Mouse (Mus musculus) neural tube, embryonic 15.5 days (tissue): ENCODE measurements around the gene Gm20388. TPM values are rescaled to one million over a fixed set of nuclear protein-coding genes. Genes with fewer than 3 reads are reported as not detected.

Experiments used
- ATAC-seq: fragments of 200-750 bp; cut with Nextera tagmentation; 2 replicates; pipeline ENCODE4 v1.8.0; 2017; ENCODE audit warnings: mild to moderate bottlenecking, moderate TSS enrichment, moderate library complexity; ENCODE audit not compliant: low FRiP score
- H3K27ac ChIP-seq: fragments of 300-500 bp; sonication (generic); replicated peaks from 2 replicates; pipeline ENCODE4 v1.5.1; 2015; ENCODE audit warnings: mild to moderate bottlenecking, inconsistent platforms
- H3K27me3 ChIP-seq: fragments of 300-500 bp; sonication (generic); replicated peaks from 2 replicates; pipeline ENCODE4 v1.6.1; 2015; ENCODE audit warnings: inconsistent platforms
- H3K36me3 ChIP-seq: fragments of 300-500 bp; sonication (generic); 2 replicates; pipeline ENCODE4 v1.6.1; 2015; ENCODE audit warnings: inconsistent platforms
- H3K4me1 ChIP-seq: fragments of 300-500 bp; sonication (generic); 2 replicates; pipeline ENCODE4 v1.6.1; 2015; ENCODE audit warnings: inconsistent platforms
- H3K4me2 ChIP-seq: fragments of 300-500 bp; sonication (generic); 2 replicates; pipeline ENCODE4 v1.6.1; 2015; ENCODE audit warnings: inconsistent platforms, mild to moderate bottlenecking, moderate library complexity
- H3K4me3 ChIP-seq: fragments of 300-500 bp; sonication (generic); replicated peaks from 2 replicates; pipeline ENCODE4 v1.5.1; 2015; ENCODE audit warnings: mild to moderate bottlenecking, inconsistent platforms
- H3K9ac ChIP-seq: fragments of 300-500 bp; sonication (generic); replicated peaks from 2 replicates; pipeline ENCODE4 v1.6.1; 2015; ENCODE audit warnings: mild to moderate bottlenecking, inconsistent platforms
- H3K9me3 ChIP-seq: fragments of 300-500 bp; sonication (generic); replicated peaks from 2 replicates; pipeline ENCODE4 v1.6.1; 2016; ENCODE audit warnings: inconsistent platforms
- WGBS: fragments of 180-500 bp; shearing (Covaris S2); methylation state at CpG from one replicate; pipeline ENCODE4 v1.1.7; 2015; ENCODE audit warnings: mixed read lengths; 5-methylcytosine and 5-hydroxymethylcytosine counted together
- polyA plus RNA-seq: library from polyadenylated mRNA; unstranded; fragments of >200 nt; fragmentation: Nextera tagmentation; extraction: Ambion mirVana; gene quantifications from 2 replicates; pipeline ENCODE4 v1.2.1, GENCODE M21; 2015

The Gm20388 gene
- polyA plus RNA-seq, 1 experiment from 2014 or later, result not detected

GRCm38 (mm10) chr8:121294234-121295108, 1383.8 kb downstream of the Gm20388 start:
- H3K36me3 ChIP-seq, result no peaks in the 10 kb centered on the region
- H3K9ac ChIP-seq, result no peak overlapping the region
- no peaks in the 10 kb centered on the region for H3K27me3 ChIP-seq
- no peak for ATAC-seq
- WGBS, result 29% methylated on average over 29 of the region's 29 CpGs
- no peak overlapping the region for H3K27ac ChIP-seq
- no peaks in the 10 kb centered on the region for H3K9me3 ChIP-seq
- no peak overlapping the region for H3K4me2 ChIP-seq
- peaks cover 39% of the 10 kb centered on the region for H3K4me1 ChIP-seq
- H3K4me3 ChIP-seq, result no peak overlapping the region

DNA sequence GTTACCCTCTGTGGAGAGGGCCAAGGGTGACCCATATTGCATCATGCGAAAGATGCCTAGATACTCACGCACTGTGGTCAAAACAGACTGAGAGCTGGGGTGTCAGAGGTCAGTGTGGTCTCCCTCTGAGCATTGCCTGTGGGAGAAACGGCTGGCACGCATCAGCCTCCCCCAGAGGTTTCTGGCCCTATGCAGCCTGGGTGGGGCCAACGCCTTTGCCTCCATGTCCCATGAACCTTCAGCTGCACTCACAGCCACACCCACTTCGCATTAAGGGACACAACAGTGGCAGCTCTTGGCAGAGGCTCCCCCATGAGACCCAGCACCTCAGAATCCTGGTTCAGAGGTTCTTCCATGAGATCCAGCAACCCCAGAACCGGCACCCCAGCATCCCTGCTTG, 1385.4 kb downstream of the Gm20388 start:
- Histone ChIP-seq H3K27ac (peak overlapping the region; percentile 64; the same call in 1 of the 2 replicates), H3K4me2 (no peak overlapping the region), H3K9ac (no peak overlapping the region), H3K27me3 (no peaks in the 10 kb centered on the region), H3K36me3 (no peaks in the 10 kb centered on the region), H3K4me1 (peaks cover 46% of the 10 kb centered on the region), H3K4me3 (no peak overlapping the region), H3K9me3 (no peaks in the 10 kb centered on the region)
- ATAC-seq, result no peak
- WGBS, result 88% methylated on average over 7 of the region's 7 CpGs

GRCm38 (mm10) chr8:121296597-121296996, 1386.0 kb downstream of the Gm20388 start:
- peak; percentile 63; the same call in 1 of the 2 replicates for ATAC-seq
- H3K4me2 ChIP-seq, result no peak overlapping the region

GRCm38 (mm10) chr8:121297299-121297698, 1386.7 kb downstream of the Gm20388 start:
- 60% methylated on average over 9 of the region's 9 CpGs for WGBS
- Histone ChIP-seq H3K36me3 (no peaks in the 10 kb centered on the region), H3K9ac (no peak overlapping the region), H3K27ac (peak overlapping the region; percentile 64; the same call in 1 of the 2 replicates), H3K27me3 (no peaks in the 10 kb centered on the region), H3K9me3 (no peaks in the 10 kb centered on the region), H3K4me2 (no peak overlapping the region), H3K4me3 (no peak overlapping the region), H3K4me1 (peaks cover 57% of the 10 kb centered on the region)
- no peak for ATAC-seq

More at GRCm38 (mm10) chr8:121296597-121296996, 1386.0 kb downstream of the Gm20388 start:
- WGBS, result 26% methylated on average over 5 of the region's 5 CpGs
- H3K27me3 ChIP-seq, result no peaks in the 10 kb centered on the region
- peak overlapping the region; percentile 64 for H3K27ac ChIP-seq
- H3K36me3 ChIP-seq, result no peaks in the 10 kb centered on the region
- H3K9ac ChIP-seq, result no peak overlapping the region
- H3K4me3 ChIP-seq, result no peak overlapping the region
- H3K9me3 ChIP-seq, result no peaks in the 10 kb centered on the region
- H3K4me1 ChIP-seq, result peaks cover 50% of the 10 kb centered on the region

GRCm38 (mm10) chr8:121300066-121300465, 1389.4 kb downstream of the Gm20388 start:
- Histone ChIP-seq H3K36me3 (no peaks in the 10 kb centered on the region), H3K9ac (no peak overlapping the region), H3K9me3 (no peaks in the 10 kb centered on the region), H3K4me2 (no peak overlapping the region), H3K4me3 (no peak overlapping the region), H3K27me3 (no peaks in the 10 kb centered on the region), H3K27ac (no peak overlapping the region), H3K4me1 (peaks cover 48% of the 10 kb centered on the region)
- 48% methylated on average over 4 of the region's 4 CpGs for WGBS
- ATAC-seq, result no peak

- Histone ChIP-seq H3K9ac (no peak overlapping the region), H3K4me1 (peaks cover 48% of the 10 kb centered on the region), H3K4me3 (peak overlapping the region; percentile 19), H3K27me3 (no peaks in the 10 kb centered on the region), H3K36me3 (no peaks in the 10 kb centered on the region), H3K4me2 (peak overlapping the region; percentile 54), H3K27ac (peak overlapping the region; percentile 54), H3K9me3 (no peaks in the 10 kb centered on the region)
- WGBS, result 14% methylated on average over 28 of the region's 28 CpGs
- peak; percentile 45 for ATAC-seq
These were observed 1390.1 kb downstream of the Gm20388 start for GRCm38 (mm10) chr8:121300501-121301411.

GRCm38 (mm10) chr8:121301431-121301830, 1390.8 kb downstream of the Gm20388 start:
- peaks cover 42% of the 10 kb centered on the region for H3K4me1 ChIP-seq
- 5% methylated on average over 15 of the region's 15 CpGs for WGBS
- peak overlapping the region; percentile 54 for H3K27ac ChIP-seq
- peak overlapping the region; percentile 54 for H3K4me2 ChIP-seq
- no peaks in the 10 kb centered on the region for H3K36me3 ChIP-seq
- no peaks in the 10 kb centered on the region for H3K27me3 ChIP-seq
- no peak overlapping the region for H3K9ac ChIP-seq
- H3K9me3 ChIP-seq, result no peaks in the 10 kb centered on the region
- ATAC-seq, result peak; percentile 33
- peak overlapping the region; percentile 19 for H3K4me3 ChIP-seq

DNA sequence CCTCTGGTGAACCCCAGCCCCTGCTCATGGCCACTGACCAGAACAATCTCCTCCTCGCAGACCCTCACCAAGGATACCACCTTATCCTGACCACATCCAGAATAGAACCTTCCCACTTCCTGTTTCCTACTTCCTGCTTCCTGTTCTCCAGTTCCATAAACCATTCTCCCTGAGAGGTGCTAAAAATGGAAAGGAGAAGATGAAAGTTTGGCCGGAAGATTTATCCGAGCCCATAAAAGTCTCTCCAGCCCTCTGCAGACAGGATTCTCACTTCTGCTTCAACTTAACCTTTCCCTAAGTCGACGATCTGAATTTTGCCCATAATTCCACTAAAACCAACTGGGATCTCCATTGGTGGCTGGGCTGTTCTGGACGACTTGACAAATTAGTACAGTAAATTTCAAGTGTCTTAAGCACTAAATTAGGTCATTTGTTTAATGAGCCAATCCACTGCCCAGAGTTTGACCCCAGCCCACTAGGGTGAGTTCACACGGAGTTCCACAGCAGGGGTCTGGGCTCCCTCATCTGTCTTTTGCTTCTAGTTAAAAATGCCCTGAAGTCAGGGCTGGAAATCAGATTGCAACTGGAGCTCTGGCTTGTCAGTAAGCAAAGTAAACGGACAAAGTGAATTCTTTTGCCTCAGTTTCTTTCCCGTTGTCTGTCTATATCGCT, 1391.5 kb downstream of the Gm20388 start:
- H3K4me1 ChIP-seq, result peaks cover 38% of the 10 kb centered on the region
- no peaks in the 10 kb centered on the region for H3K9me3 ChIP-seq
- H3K4me2 ChIP-seq, result peak overlapping the region; percentile 54
- 36% methylated on average over 10 of the region's 10 CpGs for WGBS
- no peaks in the 10 kb centered on the region for H3K36me3 ChIP-seq
- H3K9ac ChIP-seq, result no peak overlapping the region
- peak overlapping the region; percentile 19 for H3K4me3 ChIP-seq
- ATAC-seq, result 0 out of 2 replicates have a peak, but pooled peaks have one; percentile 30
- H3K27me3 ChIP-seq, result no peaks in the 10 kb centered on the region
- peak overlapping the region; percentile 54 for H3K27ac ChIP-seq

DNA sequence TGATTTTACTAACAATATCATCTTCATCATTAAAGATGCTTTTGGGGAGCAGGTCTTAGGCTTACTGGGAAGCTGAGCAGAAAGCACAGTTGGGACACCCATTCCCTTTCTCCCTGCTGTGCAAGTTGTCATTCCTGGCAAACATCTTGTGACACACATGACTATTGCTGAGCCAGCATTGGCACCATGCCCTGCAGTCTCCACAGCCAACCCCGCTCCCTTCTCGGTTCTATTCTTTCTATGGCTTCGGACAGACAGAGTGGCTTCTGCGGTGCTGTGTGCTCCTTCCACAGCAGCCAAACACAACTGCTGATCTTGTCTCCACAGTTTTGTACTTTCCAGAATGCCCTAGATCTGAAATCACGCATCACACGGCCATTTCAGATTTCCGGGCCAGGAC, 1397.1 kb downstream of the Gm20388 start:
- peaks cover 7% of the 10 kb centered on the region; the same call in 1 of the 2 replicates for H3K27me3 ChIP-seq
- H3K4me1 ChIP-seq, result peaks cover 17% of the 10 kb centered on the region
- H3K9ac ChIP-seq, result no peak overlapping the region
- no peak overlapping the region for H3K4me3 ChIP-seq
- WGBS, result 71% methylated on average over 7 of the region's 7 CpGs
- ATAC-seq, result no peak
- no peaks in the 10 kb centered on the region for H3K36me3 ChIP-seq
- no peak overlapping the region for H3K27ac ChIP-seq
- no peak overlapping the region for H3K4me2 ChIP-seq
- H3K9me3 ChIP-seq, result no peaks in the 10 kb centered on the region

GRCm38 (mm10) chr8:121310976-121311819, 1400.6 kb downstream of the Gm20388 start:
- Histone ChIP-seq H3K9ac (peak overlapping the region; percentile 17; the same call in 1 of the 2 replicates), H3K9me3 (no peaks in the 10 kb centered on the region), H3K27me3 (peaks cover 7% of the 10 kb centered on the region; the same call in 1 of the 2 replicates), H3K4me1 (peaks cover 17% of the 10 kb centered on the region), H3K27ac (peak overlapping the region; percentile 35; the same call in 1 of the 2 replicates), H3K4me3 (peak overlapping the region; percentile 4; the same call in 1 of the 2 replicates), H3K36me3 (no peaks in the 10 kb centered on the region), H3K4me2 (peak overlapping the region; percentile 38)
- WGBS, result 8% methylated on average over 25 of the region's 25 CpGs
- peak; percentile 32; the same call in 1 of the 2 replicates for ATAC-seq
